Mouse (Mus musculus) liver, embryonic 14.5 days (tissue): ENCODE measurements around the gene Serbp1. TPM values are rescaled to one million over a fixed set of nuclear protein-coding genes. Genes with fewer than 3 reads are reported as not detected.
A peak's percentile ranks its signal among the peaks of the same experiment; 100 is the strongest.

ENCODE experiments used
- ATAC-seq: fragments of 200-750 bp; cut with Nextera tagmentation; 2 replicates; pipeline ENCODE4 v1.8.0; 2017; ENCODE audit warnings: moderate number of reproducible peaks, mild to moderate bottlenecking, moderate library complexity; ENCODE audit not compliant: insufficient read depth
- DNase-seq, 3 experiments: peaks; one replicate each; pipeline ENCODE4 v3.0.0-alpha.2; 2012 to 2013; ENCODE audit warnings: low read depth in 3 of 3, low spot score in 3 of 3
- H3K27ac ChIP-seq: fragments of 300-500 bp; sonication (generic); 2 replicates; pipeline ENCODE4 v1.5.1; 2014; ENCODE audit warnings: moderate library complexity, mild to moderate bottlenecking, control low read depth, inconsistent platforms
- H3K27me3 ChIP-seq: fragments of 300-500 bp; sonication (generic); 2 replicates; pipeline ENCODE4 v1.6.1; 2014; ENCODE audit warnings: mild to moderate bottlenecking, low read length, moderate library complexity; ENCODE audit not compliant: control insufficient read depth, insufficient read depth
- H3K36me3 ChIP-seq: fragments of 300-500 bp; sonication (generic); replicated peaks from 2 replicates; pipeline ENCODE4 v1.6.1; 2014; ENCODE audit warnings: low read depth; ENCODE audit not compliant: control insufficient read depth, insufficient read depth
- H3K4me1 ChIP-seq, 2 experiments: fragments of 200-500 bp in 1 of 2; fragments of 300-500 bp in 1 of 2; sonication (generic) in 1 of 2; replicated peaks; 2 replicates each; pipeline ENCODE4 v1.6.1; 2012 to 2014; ENCODE audit warnings: antibody characterized with exemption in 1 of 2, inconsistent platforms in 1 of 2, low read length in 1 of 2; ENCODE audit not compliant: control insufficient read depth in 2 of 2, insufficient read depth in 2 of 2
- H3K4me2 ChIP-seq: fragments of 300-500 bp; sonication (generic); 2 replicates; pipeline ENCODE4 v1.6.1; 2014; ENCODE audit warnings: low read depth, mild to moderate bottlenecking, control low read depth, moderate library complexity
- H3K4me3 ChIP-seq, 2 experiments: fragments of 200-500 bp in 1 of 2; fragments of 300-500 bp in 1 of 2; sonication (generic) in 1 of 2; 2 replicates each; pipeline ENCODE4 v1.5.1; 2012 to 2014; ENCODE audit warnings: low read depth in 2 of 2, low read length in 2 of 2, mild to moderate bottlenecking in 2 of 2, control low read depth in 1 of 2, inconsistent platforms in 1 of 2, moderate library complexity in 1 of 2; ENCODE audit not compliant: insufficient read depth in 1 of 2
- H3K9ac ChIP-seq: fragments of 300-500 bp; sonication (generic); replicated peaks from 2 replicates; pipeline ENCODE4 v1.6.1; 2014; ENCODE audit warnings: mild to moderate bottlenecking, control low read depth, moderate library complexity
- H3K9me3 ChIP-seq: fragments of 300-500 bp; sonication (generic); 2 replicates; pipeline ENCODE4 v1.6.1; 2016; ENCODE audit warnings: low read length, mixed read lengths; ENCODE audit not compliant: control insufficient read depth
- CTCF ChIP-seq: IDR thresholded peaks from 2 replicates; pipeline ENCODE4 v1.5.1; 2016; ENCODE audit warnings: antibody characterized with exemption, low read depth, control low read depth
- EP300 ChIP-seq: IDR thresholded peaks from 2 replicates; pipeline ENCODE4 v1.6.1; 2016; ENCODE audit warnings: antibody characterized with exemption, low read depth
- WGBS: fragments of 180-500 bp; shearing (Covaris S2); extraction: QIAGEN DNeasy Blood & Tissue Kit; methylation state at CpG from one replicate; pipeline ENCODE4 v1.1.7; 2014; ENCODE audit not compliant: insufficient replicate concordance; 5-methylcytosine and 5-hydroxymethylcytosine counted together
- polyA plus RNA-seq, 2 experiments: library from polyadenylated mRNA; depleted of rRNA in 1 of 2; stranded (reverse) in 1 of 2; unstranded in 1 of 2; fragments of >200 nt; fragmentation: Nextera tagmentation in 1 of 2; extraction: Ambion mirVana in 1 of 2; gene quantifications; 2 replicates each; pipeline versions ENCODE4 v1.2.1 to v1.2.3; 2012 to 2014

Serbp1 gene
- polyA plus RNA-seq, 2 experiments = 336 to 339 TPM

DNA sequence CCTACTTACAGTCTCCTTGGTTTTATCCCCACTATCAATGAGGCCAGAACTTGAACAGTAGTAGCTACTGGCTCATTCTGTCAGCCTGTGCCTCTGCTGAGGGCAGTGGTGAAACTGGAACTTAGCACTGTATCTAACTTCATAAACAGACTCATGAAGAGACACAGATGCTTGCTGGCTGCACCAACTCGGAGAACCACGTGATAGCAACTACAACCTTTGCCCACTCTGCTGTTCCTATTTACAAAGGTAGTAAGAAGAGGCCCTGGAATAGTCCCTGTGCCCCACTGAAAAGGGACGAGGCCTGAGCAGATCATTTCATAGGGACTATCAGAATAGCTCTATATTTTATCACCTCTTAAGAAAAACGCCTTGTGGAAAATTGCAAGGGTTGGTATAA is 62.3 kb downstream of the Serbp1 start:
- DNase-seq (peak in 1 of 3 experiments; percentile 16), ATAC-seq (peak; percentile 54; the same call in 1 of the 2 replicates)
- H3K27ac ChIP-seq = no peak overlapping the region
- H3K9ac ChIP-seq = no peak overlapping the region
- TF ChIP-seq CTCF (no peak), EP300 (no peak)
- H3K9me3 ChIP-seq = no peaks in the 10 kb centered on the region
- no peaks in the 10 kb centered on the region for H3K27me3 ChIP-seq
- WGBS = 65% methylated on average over 4 of the region's 4 CpGs
- no peaks in the 10 kb centered on the region for H3K36me3 ChIP-seq
- peaks cover 0 to 6% of the 10 kb centered on the region in 2 experiments; a peak in 2 of 4 replicates for H3K4me1 ChIP-seq
- H3K4me3 ChIP-seq = no peak overlapping the region
- no peak overlapping the region for H3K4me2 ChIP-seq

DNA sequence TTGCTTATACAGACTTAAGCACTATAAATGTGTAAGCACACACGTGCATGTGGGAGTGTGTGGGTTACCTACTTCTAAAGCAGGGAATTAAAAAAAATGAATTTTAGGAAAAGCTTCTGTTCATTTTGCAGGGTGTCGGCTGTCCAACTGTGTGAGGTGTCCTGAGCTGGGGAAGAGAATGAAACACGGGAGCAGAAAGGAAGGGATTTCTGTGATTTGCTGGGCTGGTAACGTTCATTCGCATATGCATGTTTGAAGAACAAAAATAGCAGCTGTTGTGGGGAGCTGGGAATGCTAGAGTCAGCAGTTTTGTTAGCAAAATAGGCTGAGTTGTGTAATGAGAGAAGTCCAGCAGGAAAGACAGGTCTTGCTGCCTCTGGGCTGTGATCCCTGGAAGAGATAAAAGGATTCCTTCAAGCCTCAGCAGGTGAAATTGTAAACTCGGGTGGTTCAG is 62.8 kb downstream of the Serbp1 start:
- Histone ChIP-seq H3K27me3 (no peaks in the 10 kb centered on the region), H3K4me3 (no peak overlapping the region), H3K4me2 (no peak overlapping the region), H3K27ac (no peak overlapping the region), H3K9ac (no peak overlapping the region), H3K36me3 (no peaks in the 10 kb centered on the region), H3K9me3 (no peaks in the 10 kb centered on the region), H3K4me1 (peaks cover 0 to 6% of the 10 kb centered on the region in 2 experiments; a peak in 2 of 4 replicates)
- TF ChIP-seq EP300 (no peak), CTCF (no peak)
- DNase-seq = no peak
- ATAC-seq = no peak; the same call in 1 of the 2 replicates
- WGBS = 56% methylated on average over 6 of the region's 6 CpGs

DNA sequence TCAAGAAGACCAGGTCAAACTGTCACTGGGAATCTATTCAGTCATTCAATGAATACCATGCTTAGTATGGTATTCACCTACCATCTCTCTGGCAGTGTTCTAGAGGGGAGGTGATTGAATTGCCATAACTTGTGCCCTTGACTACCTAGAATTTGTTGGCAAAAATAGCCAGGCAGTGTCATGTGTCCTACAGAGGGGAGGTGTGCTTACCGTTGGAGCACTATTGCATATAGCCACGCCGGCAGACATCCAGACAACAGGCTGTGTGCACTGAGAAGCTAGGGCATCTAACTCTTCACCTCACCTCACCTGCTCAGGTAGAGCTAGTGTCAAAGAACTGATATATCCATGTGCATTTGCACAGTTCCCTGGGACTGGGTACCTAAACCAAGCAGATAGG is 63.3 kb downstream of the Serbp1 start:
- ATAC-seq (no peak), DNase-seq (no peak)
- peaks cover 0 to 6% of the 10 kb centered on the region in 2 experiments; a peak in 2 of 4 replicates for H3K4me1 ChIP-seq
- H3K36me3 ChIP-seq = no peaks in the 10 kb centered on the region
- no peak overlapping the region for H3K4me2 ChIP-seq
- WGBS = 77% methylated on average over 3 of the region's 3 CpGs
- H3K27ac ChIP-seq = no peak overlapping the region
- TF ChIP-seq EP300 = no peak
- TF ChIP-seq CTCF = no peak
- H3K9me3 ChIP-seq = no peaks in the 10 kb centered on the region
- no peak overlapping the region for H3K9ac ChIP-seq
- no peak overlapping the region for H3K4me3 ChIP-seq
- no peaks in the 10 kb centered on the region for H3K27me3 ChIP-seq

DNA sequence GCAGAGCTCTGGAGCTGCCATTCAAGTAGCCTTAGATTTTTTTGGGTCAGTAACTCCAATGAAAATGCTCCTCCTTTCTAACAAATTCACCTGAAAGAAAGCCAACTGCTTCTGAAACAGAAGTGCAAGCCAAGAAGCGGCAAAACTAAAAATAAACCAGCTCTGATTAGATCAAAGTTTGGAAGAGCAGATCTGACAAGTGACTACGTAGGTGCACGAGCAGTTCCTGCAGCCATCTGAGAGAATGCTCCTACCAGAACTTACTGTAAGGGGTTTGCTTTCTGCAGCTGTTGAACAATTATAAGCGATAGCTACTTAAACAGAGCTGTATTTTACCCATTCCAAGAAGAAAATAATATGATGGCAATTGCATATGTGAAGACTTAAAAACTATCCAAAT is 64.5 kb downstream of the Serbp1 start:
- DNase-seq = no peak
- TF ChIP-seq EP300 (no peak), CTCF (no peak)
- Histone ChIP-seq H3K9ac (no peak overlapping the region), H3K27me3 (no peaks in the 10 kb centered on the region), H3K4me2 (no peak overlapping the region), H3K27ac (no peak overlapping the region), H3K4me3 (no peak overlapping the region), H3K36me3 (no peaks in the 10 kb centered on the region), H3K9me3 (no peaks in the 10 kb centered on the region), H3K4me1 (peaks cover 0 to 6% of the 10 kb centered on the region in 2 experiments; a peak in 2 of 4 replicates)
- WGBS = 69% methylated on average over 4 of the region's 4 CpGs
- ATAC-seq = no peak

DNA sequence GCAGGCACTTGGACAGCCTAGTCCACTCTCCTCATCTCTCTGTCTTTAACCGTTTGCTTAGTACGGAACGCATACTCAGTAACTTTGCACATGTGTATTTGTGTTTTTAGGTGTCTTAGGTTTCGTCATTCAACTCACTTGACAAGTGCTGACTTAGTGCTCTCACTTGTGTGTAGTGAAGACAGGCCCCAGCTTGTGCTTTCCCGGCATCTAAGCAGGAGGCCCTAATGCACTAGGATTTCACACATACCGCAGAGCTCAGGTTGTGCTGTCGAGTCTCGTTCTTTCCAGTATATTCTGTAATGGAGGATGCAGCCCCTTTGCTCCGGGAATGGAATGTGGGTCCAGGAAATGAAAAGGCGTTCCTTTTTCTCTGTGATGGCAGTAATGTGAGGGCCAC is 65.2 kb downstream of the Serbp1 start:
- Histone ChIP-seq H3K27me3 (no peaks in the 10 kb centered on the region), H3K4me3 (no peak overlapping the region), H3K27ac (no peak overlapping the region), H3K9ac (no peak overlapping the region), H3K9me3 (no peaks in the 10 kb centered on the region), H3K4me1 (peaks cover 0 to 6% of the 10 kb centered on the region in 2 experiments; a peak in 2 of 4 replicates), H3K36me3 (no peaks in the 10 kb centered on the region), H3K4me2 (no peak overlapping the region)
- TF ChIP-seq EP300 = no peak
- TF ChIP-seq CTCF = no peak
- ATAC-seq (no peak), DNase-seq (no peak)
- WGBS = 78% methylated on average over 10 of the region's 10 CpGs
